In the genomic region with DNA sequence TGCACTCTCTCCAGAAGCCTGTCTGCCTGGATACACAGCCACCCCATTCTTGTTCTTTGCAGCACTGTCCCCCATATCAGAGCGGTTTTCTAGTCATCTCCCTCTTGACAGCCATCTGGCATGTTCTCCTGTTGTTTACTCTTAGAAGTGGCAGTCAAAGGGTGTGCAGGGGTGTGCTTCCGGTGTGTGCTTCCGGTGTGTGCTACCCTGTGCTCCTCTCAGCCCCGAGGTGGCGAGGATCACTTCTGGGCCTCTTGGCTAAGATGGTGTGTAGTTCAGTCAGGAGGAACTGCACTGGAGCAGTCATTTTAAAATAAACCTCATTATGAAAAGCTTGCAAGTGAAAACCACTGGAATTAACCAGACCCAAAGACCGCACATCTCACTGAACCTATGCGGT, we compare ENCODE assay signal across 21 mouse cellular contexts.
DNase-seq lines count a peak whose midpoint lies in the region; ATAC-seq lines count a peak whose summit lies in the region.
"Had no signal": no experiment of that assay in that cellular context is flagged by ENCODE, and none has a peak within 500 bp of the region (broad histone marks: within the 10 kb centered on the region; RNA-seq: fewer than 3 reads in every experiment).

No protein-coding gene starts in this region.

- H3K4me3 ChIP-seq in intestine, embryonic 15.5 days (replicated peaks) = no peak overlapping the region
- H3K4me3 ChIP-seq in midbrain, embryonic 11.5 days (ENCODE audit: low read depth, low read length) = no peak overlapping the region
- H3K4me3 ChIP-seq: forebrain, embryonic 12.5 days; heart, embryonic 13.5 days; left cerebral cortex, adult 2 months; limb, embryonic 12.5 days; liver, embryonic 13.5 days; neural tube, embryonic 13.5 days had no signal

- 85% methylated on average over 7 of the region's 7 CpGs for WGBS in intestine, embryonic 15.5 days
- WGBS in midbrain, embryonic 11.5 days = 95% methylated on average over 7 of the region's 7 CpGs

- no peaks in the 10 kb centered on the region for H3K36me3 ChIP-seq in intestine, embryonic 15.5 days
- H3K36me3 ChIP-seq in midbrain, embryonic 11.5 days (ENCODE audit: control insufficient read depth, insufficient read depth, low read length) = no peaks in the 10 kb centered on the region
- H3K36me3 ChIP-seq: forebrain, embryonic 12.5 days had no signal

- no peak overlapping the region for H3K4me2 ChIP-seq in intestine, embryonic 15.5 days (replicated peaks)
- no peak overlapping the region for H3K4me2 ChIP-seq in midbrain, embryonic 11.5 days
- H3K4me2 ChIP-seq: forebrain, embryonic 12.5 days; heart, embryonic 13.5 days; limb, embryonic 12.5 days; liver, embryonic 13.5 days; neural tube, embryonic 13.5 days had no signal

- H3K9ac ChIP-seq in intestine, embryonic 15.5 days = no peak overlapping the region
- H3K9ac ChIP-seq in midbrain, embryonic 11.5 days (ENCODE audit: low read length) = no peak overlapping the region
- H3K9ac ChIP-seq: forebrain, embryonic 12.5 days; heart, embryonic 13.5 days; limb, embryonic 12.5 days; liver, embryonic 13.5 days; neural tube, embryonic 13.5 days had no signal

- peak; percentile 93 for ATAC-seq in CD4-positive, CD25-positive, alpha-beta regulatory T cell, adult 4 months
- ATAC-seq in inflammation-experienced regulatory T-cells, adult 6 months = peak; percentile 84
- ATAC-seq in intestine, embryonic 15.5 days = no peak
- ATAC-seq in midbrain, embryonic 11.5 days (ENCODE audit: low FRiP score) = no peak
- ATAC-seq: intestine, postnatal 0 days had no signal

- H3K27me3 ChIP-seq in intestine, embryonic 15.5 days (replicated peaks) = no peaks in the 10 kb centered on the region
- no peaks in the 10 kb centered on the region for H3K27me3 ChIP-seq in midbrain, embryonic 11.5 days (ENCODE audit: control insufficient read depth, insufficient read depth, low read length)
- H3K27me3 ChIP-seq: CH12.LX; forebrain, embryonic 12.5 days; heart, embryonic 13.5 days; limb, embryonic 12.5 days; liver, embryonic 13.5 days; neural tube, embryonic 13.5 days had no signal

- H3K4me1 ChIP-seq in intestine, embryonic 15.5 days (replicated peaks) = no peaks in the 10 kb centered on the region
- H3K4me1 ChIP-seq in midbrain, embryonic 11.5 days (ENCODE audit: control insufficient read depth, insufficient read depth, low read length) = no peaks in the 10 kb centered on the region
- H3K4me1 ChIP-seq: forebrain, embryonic 12.5 days; limb, embryonic 12.5 days; liver, embryonic 13.5 days; neural tube, embryonic 13.5 days had no signal

- H3K9me3 ChIP-seq in intestine, embryonic 15.5 days = no peaks in the 10 kb centered on the region
- H3K9me3 ChIP-seq in midbrain, embryonic 11.5 days (ENCODE audit: control insufficient read depth, low read length) = no peaks in the 10 kb centered on the region
- H3K9me3 ChIP-seq: forebrain, embryonic 12.5 days; heart, embryonic 13.5 days; limb, embryonic 12.5 days; liver, embryonic 13.5 days; neural tube, embryonic 13.5 days had no signal

- peak; percentile 26 to 36 for DNase-seq in B cell, adult 2 months
- peak; percentile 68 for DNase-seq in thymus, postnatal 0 days (ENCODE audit: low spot score)
- DNase-seq in midbrain, embryonic 11.5 days (ENCODE audit: low spot score, missing footprints) = no peak
- DNase-seq in frontal cortex, postnatal 14 days (ENCODE audit: low spot score in 2 of 2) = no peak
- DNase-seq: adrenal gland, postnatal 10 days; cerebellum, adult 11 months; cerebellum, postnatal 25 days; heart, postnatal 4 days; kidney, postnatal 25 days; liver, embryonic 13.5 days; right cerebral cortex, postnatal 14 days had no signal

- no peak overlapping the region for H3K27ac ChIP-seq in intestine, embryonic 15.5 days
- no peak overlapping the region for H3K27ac ChIP-seq in midbrain, embryonic 11.5 days (ENCODE audit: low read depth, low read length)
- H3K27ac ChIP-seq: forebrain, embryonic 12.5 days; heart, embryonic 13.5 days; left cerebral cortex, adult 2 months; limb, embryonic 12.5 days; liver, embryonic 13.5 days; neural tube, embryonic 13.5 days had no signal

Comparison
In these comparisons a context has a peak if more than half of its experiments do, and no peak if none do; other contexts are left out.
1. DNase-seq: peak in B cell, adult 2 months (2 of 2) and thymus, postnatal 0 days (single experiment); none in midbrain, embryonic 11.5 days (single experiment) and frontal cortex, postnatal 14 days (0 of 2).
2. ATAC-seq: peak in CD4-positive, CD25-positive, alpha-beta regulatory T cell, adult 4 months (single experiment) and inflammation-experienced regulatory T-cells, adult 6 months (single experiment); none in intestine, embryonic 15.5 days (single experiment) and midbrain, embryonic 11.5 days (single experiment).